Mouse (Mus musculus): ENCODE results near the gene Carmil1. TPM values are rescaled to one million over a fixed set of nuclear protein-coding genes. Genes with fewer than 3 reads are reported as not detected.

Carmil1 gene
- total RNA-seq, 2 experiments from 2014 or later: 44.2 to 46.3 TPM

DNA sequence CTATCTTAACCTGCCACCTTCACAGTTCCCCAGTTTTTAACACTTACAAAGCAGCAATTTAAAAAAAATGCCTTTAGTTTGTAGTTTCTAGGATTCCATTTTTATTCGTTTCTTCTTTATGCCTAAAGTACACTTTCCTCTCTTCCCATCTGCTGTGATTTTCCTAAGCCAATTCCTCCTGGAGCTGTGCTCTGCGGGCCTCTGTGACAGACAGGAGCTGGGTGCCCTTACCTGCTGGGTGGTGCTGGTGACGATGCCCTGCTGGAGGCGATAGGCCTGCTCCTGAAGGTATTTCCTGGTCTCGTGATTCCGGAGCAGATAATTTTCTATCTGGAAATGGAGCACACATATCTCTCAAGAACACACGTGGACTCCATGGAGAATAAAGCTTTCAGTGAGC, 198.9 kb downstream of the Carmil1 start:
- DNase-seq (ENCODE audit: low spot score in 2 of 2): no peak
- intact Hi-C loops (cut with DNase I): no loop called here

DNA sequence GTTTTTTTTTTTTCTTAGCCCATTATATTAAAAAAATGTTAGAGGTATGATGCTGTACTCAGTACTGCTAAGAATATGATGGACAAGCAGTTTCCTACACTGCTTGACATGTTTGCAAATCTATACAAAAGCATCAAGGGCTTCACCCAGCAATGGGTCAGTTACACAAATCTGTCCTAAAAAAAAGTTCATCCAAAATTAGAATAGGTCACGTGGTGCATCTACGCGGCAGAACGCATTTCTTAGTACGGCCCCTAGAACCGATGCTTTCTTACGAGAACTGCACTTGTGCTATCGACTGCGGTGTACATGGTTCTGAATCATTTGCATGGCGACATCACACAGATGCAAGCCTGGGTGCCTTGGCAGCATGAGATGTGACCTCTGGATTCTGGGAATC, 208.0 kb downstream of the Carmil1 start:
- intact Hi-C loops (cut with DNase I): no loop called here
- DNase-seq (ENCODE audit: low spot score in 2 of 2): no peak

DNA sequence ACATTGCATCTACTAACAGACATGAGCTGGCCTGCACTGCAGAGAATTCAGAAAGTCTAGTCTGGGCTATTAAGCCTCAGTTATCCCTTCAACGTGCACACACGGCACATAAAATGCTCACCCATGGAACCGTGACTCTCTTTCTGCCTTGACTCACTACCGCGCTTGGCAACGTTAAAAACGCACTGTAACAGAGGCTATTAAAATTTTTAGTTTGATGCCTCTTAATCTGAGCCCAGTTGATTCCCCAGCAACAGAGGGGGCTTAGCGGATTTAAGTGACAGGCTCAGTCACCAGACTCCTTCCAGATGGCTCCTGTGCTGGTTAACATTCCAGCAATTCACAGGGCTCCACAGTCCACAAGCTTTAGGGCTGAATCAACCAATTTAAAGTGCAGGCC, 213.0 kb downstream of the Carmil1 start:
- intact Hi-C loops (cut with DNase I): no loop called here
- DNase-seq (ENCODE audit: low spot score in 2 of 2): peak in 1 of 2 experiments; percentile 45

DNA sequence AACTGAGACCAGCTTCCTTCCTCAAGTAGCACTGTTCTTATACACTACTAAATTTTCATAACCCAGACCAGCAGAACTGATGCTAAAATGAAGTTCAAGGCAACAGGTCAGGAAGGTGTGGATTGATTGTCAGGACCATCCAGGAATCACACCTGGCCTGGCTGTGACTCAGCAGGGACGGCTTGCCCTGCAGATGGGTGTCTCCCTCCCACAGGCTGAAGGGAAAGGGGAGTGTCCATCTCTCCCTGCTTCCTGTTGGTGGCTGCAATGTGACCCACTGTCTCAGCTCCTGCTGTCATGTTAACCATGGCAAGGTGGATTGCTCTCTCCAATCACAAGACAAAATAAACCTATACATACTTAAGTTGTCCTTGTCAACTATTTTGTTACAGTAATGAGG, 215.1 kb downstream of the Carmil1 start:
- intact Hi-C loops (cut with DNase I): no loop called here
- DNase-seq (ENCODE audit: low spot score in 2 of 2): no peak

DNA sequence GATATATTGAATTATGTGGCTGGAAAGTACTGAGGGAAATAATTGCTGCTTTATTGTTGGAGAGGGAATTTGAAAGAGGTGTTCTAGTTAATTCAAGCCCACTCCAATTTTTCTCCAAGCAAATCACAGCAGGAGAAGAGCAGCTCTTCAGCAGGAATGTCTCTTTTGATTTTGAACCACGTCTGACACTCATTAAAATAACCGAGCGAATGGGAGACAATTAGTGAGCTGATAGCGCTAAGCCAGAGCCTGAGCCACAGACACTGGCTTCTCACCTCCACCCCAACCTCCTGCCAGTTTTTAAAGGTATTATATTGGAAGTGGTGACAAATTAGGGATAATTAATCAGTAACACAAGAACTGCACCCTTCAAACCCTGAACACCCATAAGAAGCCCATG, 217.8 kb downstream of the Carmil1 start:
- intact Hi-C loops (cut with DNase I): no loop called here
- DNase-seq (ENCODE audit: low spot score in 2 of 2): no peak

DNA sequence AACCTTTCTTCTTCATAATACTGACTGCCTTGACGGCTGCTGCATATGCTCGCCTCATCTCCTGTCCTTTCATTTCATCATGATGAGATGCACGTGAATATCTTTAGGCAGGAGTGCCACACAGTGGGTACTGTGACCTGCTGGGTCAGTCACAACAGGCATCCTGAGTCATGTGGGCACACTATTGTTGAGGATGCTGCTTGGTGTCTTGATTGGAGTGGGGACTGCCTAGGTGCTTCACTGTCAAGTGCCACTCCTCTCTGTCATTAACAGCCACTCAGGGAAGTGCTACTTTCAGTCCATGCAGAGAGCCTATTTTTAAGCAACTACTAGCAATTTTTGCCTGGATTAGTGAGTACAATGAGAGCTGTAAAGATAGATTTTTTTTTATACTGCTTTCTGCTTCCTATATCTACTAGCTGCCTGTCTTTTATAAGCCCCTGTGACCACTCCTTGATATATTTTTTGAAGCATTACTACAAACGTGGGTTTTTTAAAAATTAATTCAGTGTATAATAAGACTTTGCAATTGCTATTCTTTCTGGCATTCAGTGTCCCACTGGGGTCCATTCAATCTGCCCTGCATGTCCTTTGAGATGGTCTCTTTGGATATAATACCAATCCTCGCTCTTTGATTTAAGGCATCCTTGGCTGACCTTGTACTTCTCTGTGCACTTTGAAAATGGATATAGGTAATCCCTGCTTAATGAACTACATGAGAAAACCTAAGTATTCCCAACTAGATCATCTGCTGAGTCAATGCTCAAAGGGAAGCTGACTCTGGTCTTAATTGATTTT, 225.3 kb downstream of the Carmil1 start:
- intact Hi-C loops (cut with DNase I): no loop called here
- no peak for DNase-seq (ENCODE audit: low spot score in 2 of 2)

DNA sequence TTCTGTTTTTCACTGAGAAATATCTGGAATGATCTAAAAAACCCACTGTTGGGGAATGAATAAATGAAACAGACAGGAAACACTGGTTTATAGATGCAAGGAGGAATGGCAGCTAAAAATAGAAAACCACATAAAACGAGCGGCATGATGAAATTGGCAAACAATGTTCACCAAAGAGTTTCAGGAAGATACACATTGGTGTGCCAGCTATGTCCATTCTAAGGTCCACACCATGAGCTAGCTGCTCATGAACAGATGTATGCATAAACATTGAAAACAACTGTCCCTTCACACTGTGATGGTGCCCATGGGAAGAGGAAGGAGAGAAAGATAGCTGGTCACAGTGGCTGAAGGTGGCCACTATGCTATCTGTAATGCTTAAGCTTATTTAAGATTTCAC, 229.1 kb downstream of the Carmil1 start:
- no peak for DNase-seq (ENCODE audit: low spot score in 2 of 2)
- intact Hi-C loops (cut with DNase I): no loop called here

DNA sequence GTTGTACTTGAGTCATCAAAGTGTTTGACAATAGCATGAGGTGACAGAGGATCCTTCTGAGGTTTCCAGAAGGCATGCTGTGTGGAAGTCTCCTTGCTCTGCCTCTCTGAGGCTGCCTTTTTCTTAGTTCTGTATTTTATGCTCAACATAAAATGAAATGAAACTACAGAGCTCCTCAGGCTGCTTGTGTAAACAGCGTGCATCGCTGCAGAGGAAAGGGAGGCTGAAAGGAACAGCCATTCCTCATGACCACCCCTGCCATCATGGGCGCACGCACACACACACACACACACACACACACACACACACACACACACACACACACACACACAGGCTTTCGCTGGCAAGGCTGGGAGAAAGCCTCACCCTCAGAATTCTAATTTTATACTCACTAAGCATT, 230.3 kb downstream of the Carmil1 start:
- peak in 1 of 2 experiments; percentile 48 for DNase-seq (ENCODE audit: low spot score in 2 of 2)
- intact Hi-C loops (cut with DNase I): no loop called here

DNA sequence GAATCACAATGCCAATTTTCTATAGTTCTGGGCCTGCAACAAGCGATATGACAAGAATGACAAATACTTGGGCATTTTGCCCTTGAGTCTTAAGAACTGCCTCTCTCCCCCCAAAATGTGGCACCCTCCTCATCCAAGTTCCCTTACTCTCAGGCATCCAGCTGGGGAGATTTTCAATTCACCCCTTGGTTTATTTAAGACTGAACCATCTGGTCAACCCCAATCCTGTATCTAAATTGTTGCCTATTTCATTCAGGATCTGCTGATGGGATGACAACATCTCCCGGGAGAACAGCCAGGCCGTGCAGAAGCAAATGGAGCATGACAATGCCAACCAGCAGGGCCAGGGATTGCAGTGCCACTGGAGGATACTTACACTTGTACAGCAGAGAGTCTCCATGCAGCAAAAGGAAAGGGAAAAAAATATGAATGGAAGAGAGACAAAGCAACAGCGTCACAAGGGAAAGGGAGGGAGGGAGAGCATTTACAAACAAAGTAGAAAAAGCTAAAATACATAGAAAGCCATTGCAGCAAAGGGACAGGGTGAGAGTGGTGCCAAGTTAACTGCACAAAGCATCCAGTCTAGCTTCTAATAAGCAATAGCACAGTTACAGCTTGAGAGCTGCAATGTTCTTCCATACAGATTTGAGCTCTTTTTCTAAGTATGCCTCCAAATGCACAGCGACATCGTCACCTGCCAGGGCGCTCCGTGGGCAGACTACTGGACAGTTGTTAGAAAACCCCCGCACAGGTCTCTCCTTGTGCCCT, 231.1 kb downstream of the Carmil1 start:
- peak; percentile 70 to 83 for DNase-seq (ENCODE audit: low spot score in 2 of 2)
- intact Hi-C loops (cut with DNase I): loop anchor here (5.0 kb wide), 1 partner anchor 108 kb away; no protein-coding TSS in a partner anchor

DNA sequence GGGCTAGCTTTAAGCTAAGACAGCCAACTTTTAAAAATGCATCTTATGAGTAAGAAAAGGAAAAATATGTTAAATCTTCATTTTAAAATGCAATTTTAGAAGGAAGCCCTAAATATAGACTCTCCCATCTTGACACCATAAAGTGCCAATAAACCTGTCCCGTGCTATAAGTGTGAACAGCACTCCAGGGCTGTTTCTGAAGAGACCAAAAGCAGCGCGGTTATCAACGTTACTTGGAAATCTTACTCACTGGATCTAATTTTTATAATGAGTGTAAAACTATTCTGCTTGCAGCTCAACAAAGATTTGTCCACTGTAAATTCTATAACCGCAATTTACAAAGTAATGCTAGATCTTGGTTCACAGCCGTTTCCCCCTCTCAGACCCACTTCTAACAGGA, 232.0 kb downstream of the Carmil1 start:
- intact Hi-C loops (cut with DNase I): loop anchor here (5.0 kb wide), 1 partner anchor 109 kb away; no protein-coding TSS in a partner anchor
- peak in 1 of 2 experiments; percentile 50 for DNase-seq (ENCODE audit: low spot score in 2 of 2)

DNA sequence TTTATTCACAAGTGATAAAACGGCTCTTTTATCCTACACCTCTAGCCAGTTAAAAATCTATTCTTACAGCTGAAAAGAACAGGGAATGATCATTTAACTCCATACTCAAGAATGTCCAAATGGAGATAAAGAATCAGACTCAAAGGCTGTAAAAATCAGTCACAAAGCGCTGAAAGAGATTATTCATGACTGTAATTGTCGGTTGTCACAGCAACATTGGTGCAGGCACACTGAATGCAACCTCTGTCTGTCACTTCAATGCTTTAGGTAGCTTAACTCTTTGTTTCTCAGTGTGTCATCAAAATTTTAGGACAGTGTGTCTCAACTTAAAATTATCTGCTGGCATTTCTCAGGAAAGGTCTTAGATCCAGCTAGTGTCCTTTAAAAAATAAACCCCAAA, 235.3 kb downstream of the Carmil1 start:
- no peak for DNase-seq (ENCODE audit: low spot score in 2 of 2)
- intact Hi-C loops (cut with DNase I): loop anchor here (5.0 kb wide), 1 partner anchor 112 kb away; no protein-coding TSS in a partner anchor

DNA sequence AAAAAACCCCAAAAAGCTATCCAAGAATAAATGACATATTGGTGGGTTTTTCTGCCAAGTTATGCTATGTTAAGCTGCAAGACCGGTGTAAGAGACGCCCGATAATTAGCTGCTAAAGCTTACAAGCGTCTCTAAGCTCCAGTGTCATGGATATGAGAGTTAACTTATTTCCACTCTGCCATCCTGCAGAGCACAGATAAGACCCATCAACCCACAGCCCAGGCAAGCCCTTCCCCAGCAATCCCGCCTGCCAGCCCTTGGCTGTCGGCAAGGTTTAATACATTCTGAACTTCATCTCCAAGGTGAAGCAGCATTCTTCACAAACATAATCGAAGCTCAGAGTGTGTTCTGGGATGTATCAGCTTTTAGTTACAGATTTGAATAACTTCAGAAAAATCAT, 240.4 kb downstream of the Carmil1 start:
- no peak for DNase-seq (ENCODE audit: low spot score in 2 of 2)
- intact Hi-C loops (cut with DNase I): no loop called here

DNA sequence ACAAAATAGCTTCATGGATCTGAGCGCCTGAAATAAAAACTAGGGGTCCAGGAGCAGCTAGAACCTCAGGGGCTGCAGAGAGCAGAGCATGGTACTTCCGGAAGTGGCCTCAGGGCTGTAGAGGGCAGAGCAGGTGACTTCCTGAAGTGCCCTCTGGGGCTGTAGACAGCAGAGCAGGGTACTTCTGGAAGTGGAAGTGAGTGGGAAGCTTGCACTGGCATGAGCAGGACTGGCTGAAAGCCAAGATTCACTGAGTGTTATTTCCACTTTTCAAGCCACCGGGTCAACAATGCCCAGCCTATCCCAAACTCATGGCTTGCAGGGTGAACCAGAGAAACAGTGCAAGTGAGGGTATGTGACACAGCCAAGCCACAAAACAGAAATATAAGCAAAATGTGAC, 243.1 kb downstream of the Carmil1 start:
- intact Hi-C loops (cut with DNase I): no loop called here
- peak; percentile 16 to 19 for DNase-seq (ENCODE audit: low spot score in 2 of 2)

DNA sequence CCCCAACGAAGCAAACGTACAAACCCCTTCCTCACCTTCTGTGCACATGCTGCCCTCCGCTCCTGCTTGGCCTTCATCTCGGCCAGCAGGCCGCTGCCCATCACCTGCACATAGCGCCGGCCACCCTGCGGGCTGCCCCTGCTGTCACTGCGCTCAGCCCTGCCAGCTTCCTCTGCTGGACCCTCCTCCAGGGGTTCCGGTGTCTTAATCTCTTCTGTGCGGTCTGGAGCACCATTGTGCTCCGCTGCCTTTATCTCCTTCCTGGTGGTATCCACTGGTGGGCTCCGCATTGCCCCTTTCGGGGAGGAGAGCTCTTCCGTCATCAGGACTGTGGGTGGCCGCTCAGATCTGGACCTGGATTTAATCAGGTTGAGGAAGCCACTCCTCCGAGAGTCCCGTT, 244.4 kb downstream of the Carmil1 start:
- no peak for DNase-seq (ENCODE audit: low spot score in 2 of 2)
- intact Hi-C loops (cut with DNase I): no loop called here

DNA sequence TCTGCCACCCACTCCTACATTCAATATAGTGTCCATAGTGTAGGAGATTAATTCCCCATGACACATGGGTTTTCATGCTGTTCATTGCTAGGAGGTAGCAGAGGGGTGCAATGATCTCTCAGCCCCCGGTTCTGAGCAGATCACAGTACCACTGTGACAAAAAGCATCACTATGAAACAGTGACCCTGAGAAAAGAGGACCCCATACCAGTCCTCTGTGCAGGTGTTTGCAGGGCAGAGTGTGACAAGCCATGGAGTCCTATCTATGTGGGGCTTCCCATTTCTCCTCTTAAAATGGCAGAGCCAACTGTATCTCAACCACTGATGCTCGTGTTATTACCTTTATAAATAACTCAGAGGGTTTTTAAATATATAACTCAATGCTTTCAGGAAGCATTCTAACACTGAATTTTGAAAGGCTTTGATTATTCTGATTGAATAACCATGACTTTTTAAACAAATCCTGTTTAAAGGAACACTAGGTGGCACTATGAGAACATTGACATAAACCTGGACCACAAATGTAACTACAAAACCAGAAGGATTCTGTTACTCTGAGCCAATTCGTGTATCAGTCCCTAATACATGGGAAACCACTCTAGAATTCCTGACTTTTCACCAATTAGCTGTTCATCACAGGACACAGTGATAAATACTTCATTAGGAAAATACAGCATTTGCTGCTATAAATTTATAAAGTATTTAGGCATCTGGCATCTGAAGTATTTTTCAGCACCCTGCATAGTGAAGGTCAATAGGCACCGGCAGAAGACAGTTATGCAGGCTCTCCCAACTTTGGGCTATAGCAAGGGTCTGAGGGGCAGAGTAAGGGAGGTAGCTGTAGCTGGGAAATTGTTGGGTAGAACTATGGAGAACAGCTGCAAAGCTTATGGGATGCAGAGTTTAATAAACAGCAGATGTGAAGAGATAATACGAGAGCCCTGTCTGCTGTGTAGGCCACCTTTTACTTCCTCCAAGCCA, 253.1 kb downstream of the Carmil1 start:
- intact Hi-C loops (cut with DNase I): loop anchor here (5.0 kb wide), 1 partner anchor 255 kb away; the partner anchor contains the start of gene Carmil1
- peak in 1 of 2 experiments; percentile 55 for DNase-seq (ENCODE audit: low spot score in 2 of 2)

DNA sequence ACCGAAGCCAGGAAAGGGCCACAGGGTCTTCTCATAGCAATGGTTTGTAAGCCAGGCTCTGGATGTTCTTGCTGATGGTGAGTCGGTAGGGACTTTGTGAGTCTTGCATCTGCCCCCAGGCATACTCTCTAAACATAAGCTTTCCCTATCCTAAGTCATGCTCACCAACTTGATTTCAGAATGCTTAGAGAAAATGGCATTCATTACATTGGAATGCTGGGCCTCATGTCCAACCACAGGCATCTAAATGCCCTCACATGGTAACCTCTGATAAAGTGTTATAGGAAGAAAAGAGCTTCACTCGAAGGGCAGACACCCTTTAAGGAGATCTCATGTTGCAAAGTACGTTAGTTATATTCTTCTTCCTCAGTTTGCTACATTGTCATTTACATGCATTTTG, 262.1 kb downstream of the Carmil1 start:
- DNase-seq (ENCODE audit: low spot score in 2 of 2): no peak
- intact Hi-C loops (cut with DNase I): no loop called here

DNA sequence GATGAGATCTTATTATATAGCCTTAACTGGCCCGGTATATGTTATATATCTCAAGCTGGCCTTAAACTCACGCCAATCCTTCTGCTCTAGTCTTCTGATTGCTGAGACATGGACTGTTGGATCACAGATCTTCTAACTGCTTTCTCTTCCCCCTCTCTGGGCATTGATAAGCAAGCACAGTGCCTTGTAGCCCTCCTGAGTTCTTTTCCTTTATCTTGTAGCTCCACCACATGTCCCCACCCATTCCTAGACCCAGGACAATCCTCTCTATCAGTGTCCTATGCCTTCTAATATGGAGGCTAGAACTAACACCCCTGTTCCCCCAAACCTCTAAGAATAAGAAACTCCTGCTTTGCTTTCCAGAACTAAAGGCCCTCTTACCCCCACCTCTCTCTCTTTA, 275.1 kb downstream of the Carmil1 start:
- intact Hi-C loops (cut with DNase I): loop anchor here (10.0 kb wide), 1 partner anchor 171 kb away; the partner anchor contains the start of gene Slc17a3

DNA sequence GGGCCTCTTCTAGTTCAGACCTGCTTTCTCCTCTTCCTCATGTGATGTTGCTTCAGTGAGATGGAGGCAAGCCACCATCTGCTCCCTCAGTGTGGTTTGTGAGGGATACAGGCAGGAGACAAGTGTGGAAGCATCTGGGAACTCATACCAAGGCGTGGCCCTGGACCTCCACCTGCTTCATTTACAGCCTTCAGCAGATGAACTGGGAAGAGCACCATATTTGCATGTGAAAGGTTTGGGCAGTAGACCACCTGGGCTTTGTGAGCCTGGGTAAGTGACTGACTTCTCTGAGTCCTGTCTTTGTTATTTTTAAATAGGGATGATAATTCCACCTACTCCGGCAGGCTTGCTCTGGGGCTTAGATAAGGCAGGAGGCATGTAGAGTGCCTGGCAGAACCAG, 278.8 kb downstream of the Carmil1 start:
- DNase-seq (ENCODE audit: low spot score in 2 of 2): no peak
- intact Hi-C loops (cut with DNase I): loop anchor here (10.0 kb wide), 1 partner anchor 167 kb away; the partner anchor contains the start of gene Slc17a3

More for the DNA sequence above, 275.1 kb downstream of the Carmil1 start:
- DNase-seq (ENCODE audit: low spot score in 2 of 2): no peak

DNA sequence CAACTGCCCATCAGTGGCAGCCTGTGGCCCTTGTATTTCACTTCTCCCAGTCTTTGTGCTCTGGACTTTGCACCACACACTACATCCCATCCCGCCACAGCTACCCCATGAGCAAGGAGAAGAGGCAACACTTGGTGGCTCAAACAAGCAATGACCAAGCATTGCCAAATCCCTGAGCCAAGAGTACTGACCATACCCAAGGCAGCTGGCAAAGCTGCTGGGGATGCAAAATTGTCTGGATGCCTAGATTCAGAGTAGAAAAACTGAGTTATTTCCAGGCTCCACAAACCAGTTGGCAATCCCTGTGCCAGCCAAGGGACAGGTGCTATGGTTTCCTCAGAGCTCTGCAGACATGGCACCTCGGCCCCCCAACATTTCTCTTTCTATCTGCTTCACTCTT, 279.5 kb downstream of the Carmil1 start:
- no peak for DNase-seq (ENCODE audit: low spot score in 2 of 2)
- intact Hi-C loops (cut with DNase I): loop anchor here (10.0 kb wide), 1 partner anchor 166 kb away; the partner anchor contains the start of gene Slc17a3

Measured in left cerebral cortex, postnatal 14 days (tissue).